Mouse (Mus musculus) spleen, postnatal 36 days (tissue): ENCODE data around the gene Gm49027.

ENCODE experiments used
- DNase-seq, 2 experiments: peaks; one replicate each; pipeline ENCODE4 v3.0.0; 2022; ENCODE audit warnings: low spot score in 2 of 2, mixed read lengths in 1 of 2

Gene Gm49027

DNA sequence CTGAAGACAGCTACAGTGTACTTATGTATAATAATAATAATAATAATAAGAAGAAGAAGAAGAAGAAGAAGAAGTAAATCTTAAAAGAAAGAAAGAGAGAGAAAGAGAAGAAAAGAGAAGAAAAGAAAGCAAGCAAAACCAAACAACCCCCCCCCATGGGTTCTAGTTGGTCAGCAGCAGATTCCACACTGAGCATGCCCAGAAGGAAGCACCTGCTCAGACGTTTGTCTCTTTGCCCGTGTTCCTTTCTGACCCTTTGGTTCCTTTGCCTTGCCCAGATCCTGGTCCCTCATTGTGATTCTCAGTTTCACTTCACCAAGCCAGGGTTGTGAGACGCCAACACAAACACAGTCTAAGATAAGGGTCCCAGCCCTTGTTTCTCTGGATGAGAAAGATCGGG is 23.3 kb downstream of the Gm49027 start:
- DNase-seq: no peak

DNA sequence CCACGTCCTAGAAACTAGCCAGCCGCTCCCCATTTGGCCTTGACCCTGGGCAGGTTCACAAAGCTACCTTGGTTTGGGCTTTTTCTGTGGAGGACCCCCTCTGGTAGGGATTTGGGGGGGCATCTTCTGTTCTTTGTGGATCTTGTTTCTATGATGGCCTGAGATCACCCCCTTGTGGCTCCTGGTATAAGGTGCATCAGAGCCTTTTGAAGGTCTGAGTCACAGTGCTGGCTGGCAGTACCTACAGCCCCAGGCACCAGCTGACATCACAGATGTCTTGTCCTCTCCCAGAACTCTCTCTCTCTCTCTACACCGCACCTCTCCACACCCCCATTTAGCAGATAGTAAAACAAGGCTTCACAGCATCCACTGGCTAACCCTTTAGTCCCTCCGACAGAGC is 25.6 kb downstream of the Gm49027 start:
- peak; percentile 18 to 21 for DNase-seq

DNA sequence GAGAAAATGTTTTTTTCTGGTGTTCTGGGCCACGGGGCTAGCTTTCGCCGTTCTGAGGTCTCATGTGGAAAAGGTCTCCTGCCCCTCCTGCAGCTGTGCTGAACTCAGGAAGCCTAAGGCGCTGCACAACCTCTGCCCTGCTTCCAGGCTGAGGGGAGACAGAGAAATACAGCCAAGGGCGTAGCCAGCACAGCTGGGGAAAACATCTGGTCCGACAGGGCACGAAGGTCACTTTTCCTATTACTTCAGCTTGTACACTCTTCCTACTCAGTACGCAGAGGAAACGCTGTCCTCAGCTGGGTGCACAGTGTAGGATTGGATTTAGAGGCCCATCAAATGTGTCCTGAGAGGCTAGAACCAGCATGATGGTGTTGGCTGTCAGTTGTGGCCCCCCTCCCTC is 35.4 kb downstream of the Gm49027 start:
- DNase-seq: no peak

DNA sequence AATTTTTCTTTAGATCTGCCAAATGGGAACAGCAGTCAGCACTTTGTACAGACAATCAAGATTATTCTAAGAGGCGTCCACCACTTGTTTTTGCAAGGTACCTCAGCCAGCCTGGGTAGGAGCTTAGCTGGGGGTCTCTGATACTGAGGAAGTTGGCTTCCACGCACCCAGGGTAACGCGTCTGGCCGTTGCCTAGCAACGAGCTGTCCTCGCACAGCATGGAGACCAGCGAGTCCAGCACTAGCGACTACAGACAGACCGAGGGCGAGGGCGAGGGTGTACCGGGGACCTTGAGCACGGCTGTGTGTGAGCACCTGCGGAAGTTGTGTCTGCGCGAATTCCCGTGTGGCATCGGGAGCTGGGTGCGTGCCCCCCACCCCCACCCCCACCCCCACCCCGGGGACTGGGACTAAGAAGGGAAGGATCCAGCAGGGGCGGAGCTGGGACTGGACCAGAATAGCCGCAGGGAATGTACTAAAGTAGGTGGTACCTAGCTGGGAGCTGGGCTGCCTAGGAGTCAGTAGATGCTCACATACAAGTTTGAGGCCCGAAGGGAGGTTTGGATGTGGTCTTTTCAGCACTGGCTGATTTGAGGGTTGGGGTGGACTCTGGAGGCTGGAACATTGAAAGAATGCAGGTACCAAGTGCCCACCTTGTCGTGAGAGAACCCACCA is 36.0 kb downstream of the Gm49027 start, which contains the start of the genes Lrrc43 and Il31:
TSS of gene Lrrc43 (plus strand) at position 194 of the 674 bp plus-strand sequence.
TSS of gene Il31 (minus strand) at position 378 of the 674 bp plus-strand sequence.
- DNase-seq: no peak

DNA sequence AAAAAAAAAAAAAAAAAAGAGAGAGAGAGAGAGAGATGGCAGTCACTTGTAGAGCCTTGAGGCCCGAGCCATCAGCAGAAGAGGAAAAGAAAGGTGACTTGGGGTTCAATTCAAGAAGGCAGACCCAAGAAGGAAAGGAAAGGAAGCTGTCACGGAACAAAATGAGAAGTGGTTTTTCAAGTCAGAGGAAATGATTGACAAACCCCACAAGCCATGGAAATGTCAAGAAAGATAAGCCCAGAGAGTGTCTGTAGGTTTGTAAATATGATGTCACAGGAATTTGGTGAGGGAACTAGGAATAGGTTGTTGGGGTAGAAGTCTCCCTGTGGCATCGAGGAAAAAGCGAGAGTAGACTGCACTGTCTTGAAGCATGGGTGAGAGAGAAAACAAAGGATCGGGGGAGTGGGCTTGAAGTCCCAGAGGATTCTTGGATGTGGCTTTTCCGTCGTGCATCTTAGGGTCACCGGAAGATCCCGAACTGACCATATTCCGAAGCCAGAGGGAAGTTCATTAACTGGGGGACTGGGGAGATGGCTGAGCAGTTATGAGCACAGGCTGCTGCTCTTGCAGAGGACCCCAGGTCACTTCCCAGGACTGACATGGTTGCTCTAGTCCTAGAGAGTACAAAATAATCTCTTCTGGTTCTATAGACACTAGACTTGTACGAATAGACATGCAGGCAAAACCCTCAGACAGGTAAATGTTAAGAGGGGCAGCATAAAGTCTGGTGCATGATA is 37.5 kb downstream of the Gm49027 start:
- DNase-seq: no peak

DNA sequence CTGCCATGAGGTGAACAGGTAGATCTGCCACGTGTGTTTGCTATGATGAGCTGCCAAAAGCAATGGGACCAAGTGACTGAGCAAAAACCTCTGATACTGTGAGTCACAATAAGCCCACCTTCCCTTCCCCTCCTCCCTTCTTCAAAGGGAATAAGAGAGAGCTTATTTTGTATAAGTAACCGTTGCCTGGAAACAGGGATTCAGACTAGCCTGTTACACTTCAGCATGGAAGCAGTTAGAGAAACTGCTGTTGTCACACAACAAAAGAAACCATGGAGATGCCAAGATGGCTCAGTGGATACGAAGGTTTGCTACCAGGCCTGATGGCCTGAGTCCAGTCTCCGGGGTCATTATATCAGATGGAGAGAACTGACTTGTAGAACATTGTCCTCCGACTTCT is 51.5 kb downstream of the Gm49027 start:
- DNase-seq: no peak

DNA sequence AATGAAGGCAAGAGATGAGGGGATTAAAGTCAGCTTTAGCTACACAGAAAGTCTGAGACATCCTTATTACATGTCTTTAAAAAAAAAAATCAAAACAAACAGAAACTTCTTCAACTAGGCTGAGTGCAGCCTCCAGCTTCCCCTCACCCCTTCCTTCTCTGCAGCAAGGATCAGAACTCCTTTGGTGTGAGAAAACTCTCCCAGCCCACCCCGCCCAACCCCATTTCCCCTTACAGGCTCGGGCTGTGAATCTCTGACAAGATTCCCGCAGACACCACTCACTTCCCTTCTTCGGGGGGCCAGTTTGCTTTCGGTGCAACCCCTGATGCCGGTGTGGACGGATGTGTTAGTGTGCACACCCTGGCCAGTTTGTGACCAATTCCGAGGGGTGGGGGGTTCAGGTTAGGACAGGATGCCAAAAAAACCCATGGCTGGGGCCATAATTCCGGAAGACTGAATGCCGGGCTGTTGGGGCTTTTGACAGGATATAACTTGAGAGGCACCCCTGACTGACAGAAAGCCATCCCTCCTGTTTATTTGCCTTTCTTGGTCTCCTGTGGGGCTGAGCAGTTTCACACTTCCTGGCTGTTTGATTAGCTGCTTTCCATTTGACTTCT is 54.4 kb downstream of the Gm49027 start:
- peak in 1 of 2 experiments; percentile 11 for DNase-seq

DNA sequence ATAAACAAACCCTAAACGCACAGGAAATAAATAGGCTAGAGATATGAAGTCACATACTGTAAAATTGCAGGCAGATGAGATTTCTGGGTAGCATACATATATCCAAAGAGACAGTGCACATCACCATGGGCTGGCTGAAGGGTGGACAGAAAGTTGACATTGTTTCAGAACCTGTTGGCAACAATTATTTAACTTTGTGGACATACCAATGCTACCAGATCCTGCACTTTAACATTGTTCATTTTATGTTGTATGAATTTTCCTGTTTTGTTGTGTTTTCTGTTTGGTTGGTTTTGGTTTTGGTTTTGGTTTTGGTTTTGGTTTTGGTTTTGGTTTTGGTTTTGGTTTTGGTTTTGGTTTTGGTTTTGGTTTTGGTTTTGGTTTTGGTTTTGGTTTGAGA is 60.6 kb downstream of the Gm49027 start:
- no peak for DNase-seq
